Mouse (Mus musculus) liver, embryonic 14 days (tissue): ENCODE results near the gene Dusp10. TPM values are rescaled to one million over a fixed set of nuclear protein-coding genes. Genes with fewer than 3 reads are reported as not detected.

Experiments used
- polyA plus RNA-seq: library from polyadenylated mRNA; depleted of rRNA; stranded (reverse); fragments of >200 nt; gene quantifications from 2 replicates; pipeline ENCODE4 v1.2.3, GENCODE M21; 2012; rRNA removed

Gene Dusp10
- 2.6 TPM in 2 replicates for polyA plus RNA-seq

GRCm38 (mm10) chr1:184013106-184013505 is at the start of gene Dusp10:
Gene Dusp10, plus strand, starts transcription at chr1:184013302.

GRCm38 (mm10) chr1:184034011-184034557 is 21.0 kb downstream of the Dusp10 start, which contains the start of gene 1700056E22Rik:
Gene 1700056E22Rik, minus strand, starts transcription at chr1:184034301.

Other genes with a start within 250 kb of the Dusp10 start
- 0.40 and 0.41 TPM in 2 replicates for gene 1700056E22Rik, start 21.0 kb downstream of the Dusp10 start, polyA plus RNA-seq